Mouse (Mus musculus) v-Abl transformed pro-B cells (cell line): Measurements from ENCODE around the gene Coro2b.

ENCODE experiments used
- in situ Hi-C, 2 experiments: fragments of 400-800 bp; cut with MboI; formaldehyde crosslinking; loops; one replicate each; pipeline ENCODE4 v1.15.1; 2025; ENCODE audit not compliant: unreplicated experiment in 2 of 2

The Coro2b gene

DNA sequence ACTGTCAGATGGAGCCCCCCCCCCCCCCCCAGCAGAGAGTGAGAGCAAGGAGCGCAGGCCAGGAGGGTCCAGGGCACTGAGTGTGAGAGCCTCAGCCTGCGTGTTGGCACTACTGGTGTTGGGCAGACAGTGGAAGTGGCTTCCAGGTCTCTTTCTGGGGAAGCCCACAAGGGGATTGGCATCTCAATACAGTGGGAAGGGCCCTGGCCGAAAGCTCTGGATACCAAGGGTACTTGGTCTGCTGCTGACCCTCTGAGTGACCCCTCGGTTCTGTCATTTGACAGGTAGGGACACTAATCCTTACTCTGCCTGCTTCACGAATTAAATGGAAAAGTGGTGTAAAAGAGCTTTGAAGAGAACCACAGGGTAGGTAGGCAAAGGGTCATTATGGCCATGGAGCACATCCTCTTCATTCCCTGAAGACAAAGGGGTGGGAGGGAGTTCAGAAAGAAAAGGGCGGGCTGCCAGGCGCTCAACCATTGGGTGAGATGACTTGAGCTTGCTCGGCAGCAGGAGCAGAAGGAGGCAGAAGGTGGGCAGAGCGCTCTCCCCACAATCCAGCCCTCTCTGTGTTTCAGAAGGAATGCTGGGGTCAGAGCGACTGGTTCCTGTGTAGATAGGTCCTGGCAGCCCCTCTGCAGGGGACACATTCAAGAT lies 116.5 kb downstream of the Coro2b start:
- in situ Hi-C loops = no loop called here

GRCm38 (mm10) chr9:62418742-62419141 lies 118.1 kb downstream of the Coro2b start:
- in situ Hi-C loops = no loop called here

- in situ Hi-C loops = no loop called here
These were observed 129.3 kb downstream of the Coro2b start for GRCm38 (mm10) chr9:62407357-62408146.

DNA sequence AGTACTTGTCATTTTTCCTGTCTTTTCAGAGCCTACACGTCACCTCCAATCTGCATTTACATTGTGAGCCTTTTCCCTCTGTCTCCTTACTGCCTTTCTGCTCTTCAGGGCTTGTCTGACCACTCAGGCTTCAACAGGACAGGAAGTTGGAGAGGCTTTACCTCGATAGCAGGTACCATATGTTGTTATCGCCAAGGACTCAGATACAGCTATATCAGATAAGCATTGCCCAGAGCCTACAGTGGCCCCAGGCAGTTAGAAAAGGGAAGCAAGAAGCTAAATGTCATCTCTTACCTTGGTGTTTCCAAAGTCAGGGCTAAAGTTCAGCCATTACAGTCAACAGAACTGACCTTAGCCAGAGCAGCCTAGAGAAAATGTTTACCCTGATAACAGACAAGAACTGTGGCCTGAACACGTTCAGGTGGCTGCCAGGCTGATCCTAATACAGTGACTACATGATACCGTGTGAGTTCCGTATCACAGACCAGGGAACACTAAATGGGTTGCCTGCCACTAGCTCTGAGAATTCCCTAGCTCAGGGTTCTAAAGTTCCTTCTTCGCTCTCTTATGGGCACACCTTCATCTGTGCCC lies 130.3 kb downstream of the Coro2b start:
- in situ Hi-C loops = no loop called here

- in situ Hi-C loops = no loop called here
These were observed 135.3 kb downstream of the Coro2b start for GRCm38 (mm10) chr9:62401589-62401988.

- in situ Hi-C loops = no loop called here
These were observed 136.2 kb downstream of the Coro2b start for GRCm38 (mm10) chr9:62400531-62401170.

GRCm38 (mm10) chr9:62394163-62394562 lies 142.7 kb downstream of the Coro2b start:
- in situ Hi-C loops = loop anchor here in 1 of 2 experiments (25.0 kb wide), 1 partner anchor 143 kb away; the partner anchor contains the start of gene Coro2b

DNA sequence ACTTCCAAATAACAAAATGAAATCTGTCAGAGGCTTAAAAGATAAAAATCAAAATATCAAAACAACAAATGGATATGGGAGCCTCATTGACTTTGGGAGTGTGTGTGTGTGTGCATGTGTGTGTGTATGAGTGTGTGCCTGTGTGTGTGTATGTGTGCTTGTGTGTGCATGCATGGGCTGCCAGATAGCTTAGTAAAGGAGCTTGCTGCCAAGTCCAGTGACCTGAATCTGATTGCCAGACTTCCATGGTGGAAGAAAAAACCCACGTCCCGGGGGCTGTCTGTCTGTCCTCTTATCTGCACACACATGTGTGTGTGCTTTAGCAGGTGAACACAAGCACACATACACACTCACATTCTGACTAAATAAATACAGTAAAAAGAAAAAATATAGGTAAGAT lies 143.3 kb downstream of the Coro2b start:
- in situ Hi-C loops = loop anchor here in 1 of 2 experiments (25.0 kb wide), 1 partner anchor 144 kb away; the partner anchor contains the start of gene Coro2b

- in situ Hi-C loops = loop anchor here (10.0 to 25.0 kb wide), 2 partner anchors 148 to 165 kb away; partner anchors contain the start of gene Coro2b (in 1 of the 2)
These were observed 147.1 kb downstream of the Coro2b start for GRCm38 (mm10) chr9:62389735-62390134.

DNA sequence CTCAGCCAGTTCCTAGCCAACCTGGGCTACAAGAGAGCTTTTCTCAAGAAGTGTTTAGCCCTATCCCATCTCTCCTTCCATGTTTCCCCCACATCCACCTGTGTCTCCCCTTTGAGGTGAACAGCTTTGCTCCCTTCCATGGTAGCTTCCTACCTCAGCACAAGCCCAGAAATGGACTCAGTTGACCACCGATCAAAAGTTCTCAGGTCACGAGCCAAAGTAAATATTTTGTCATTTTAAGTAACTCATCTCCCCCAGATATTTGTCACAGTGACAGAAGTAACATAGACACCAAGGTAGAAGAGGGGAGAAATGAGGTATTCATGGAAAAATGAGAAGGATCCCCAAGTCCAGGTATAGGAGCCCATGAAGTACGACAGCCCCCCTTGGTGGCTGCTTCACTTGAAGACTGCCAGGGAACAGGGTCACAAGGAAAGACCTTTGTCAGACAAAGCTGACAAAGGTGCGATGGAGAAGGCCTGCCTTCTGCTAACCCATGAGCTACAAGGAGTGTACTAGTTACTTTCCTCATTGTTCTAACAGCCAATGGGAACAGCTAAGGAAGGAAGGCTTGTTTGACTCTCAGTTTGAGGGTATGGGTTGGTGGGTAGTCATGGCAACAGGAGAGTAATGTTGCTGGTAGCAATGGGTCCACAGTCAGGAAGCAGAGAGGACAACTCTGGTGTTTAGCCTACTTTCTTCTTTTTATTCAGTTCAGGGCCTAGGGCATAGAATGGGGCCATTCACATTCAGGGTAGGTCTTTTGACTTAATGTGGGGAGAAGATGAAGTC lies 150.9 kb downstream of the Coro2b start:
- in situ Hi-C loops = loop anchor here (10.0 to 25.0 kb wide), 2 partner anchors 151 to 169 kb away; partner anchors contain the start of gene Coro2b (in 1 of the 2)

DNA sequence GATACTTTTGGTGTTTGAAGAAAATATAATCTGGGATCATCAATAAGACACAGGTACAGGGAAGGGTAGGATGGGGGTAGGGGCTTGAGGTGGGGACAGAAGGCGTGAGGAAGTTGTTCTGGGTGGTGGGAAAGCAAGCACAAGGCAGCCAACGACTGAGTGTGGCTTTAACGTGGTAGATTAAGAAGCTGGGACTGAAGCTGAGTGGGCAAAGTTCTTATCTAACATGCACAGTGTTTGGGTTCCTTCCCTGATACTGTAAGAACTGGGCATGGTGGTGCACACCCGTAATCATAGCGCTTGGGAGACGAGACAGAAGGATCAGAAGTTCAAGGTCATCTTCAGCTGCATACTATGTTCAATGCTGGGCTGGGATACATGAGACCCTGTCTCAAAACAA lies 151.8 kb downstream of the Coro2b start:
- in situ Hi-C loops = loop anchor here (10.0 to 25.0 kb wide), 2 partner anchors 152 to 170 kb away; partner anchors contain the start of gene Coro2b (in 1 of the 2)

- in situ Hi-C loops = loop anchor here (10.0 to 25.0 kb wide), 2 partner anchors 155 to 172 kb away; partner anchors contain the start of gene Coro2b (in 1 of the 2)
These were observed 154.2 kb downstream of the Coro2b start for GRCm38 (mm10) chr9:62382519-62383084.

- in situ Hi-C loops = loop anchor here (10.0 to 25.0 kb wide), 2 partner anchors 156 to 173 kb away; partner anchors contain the start of gene Coro2b (in 1 of the 2)
These were observed 155.4 kb downstream of the Coro2b start for GRCm38 (mm10) chr9:62381402-62381913.

- in situ Hi-C loops = loop anchor here (10.0 to 25.0 kb wide), 2 partner anchors 157 to 174 kb away; partner anchors contain the start of gene Coro2b (in 1 of the 2)
These were observed 156.5 kb downstream of the Coro2b start for GRCm38 (mm10) chr9:62380351-62380750.

DNA sequence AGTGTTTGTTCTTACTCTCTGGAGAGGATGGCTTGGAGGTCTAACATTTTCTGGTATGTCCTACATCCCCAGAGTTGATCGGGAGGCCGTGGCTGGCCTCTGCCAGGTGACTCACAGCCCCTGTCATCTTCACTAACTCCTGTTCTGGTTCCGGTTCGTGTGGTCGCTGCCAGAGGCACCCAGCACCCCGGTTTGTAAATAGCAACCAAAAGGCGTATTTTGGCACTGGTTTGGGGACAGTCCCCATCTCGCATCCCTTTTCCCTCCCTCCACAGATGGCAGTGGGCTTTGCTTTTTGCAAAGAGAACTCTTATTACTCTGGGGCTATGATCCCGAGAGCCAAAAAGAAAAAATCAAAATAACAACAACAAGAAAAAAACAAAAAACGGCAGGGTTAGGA lies 158.9 kb downstream of the Coro2b start:
- in situ Hi-C loops = loop anchor here (10.0 to 25.0 kb wide), 2 partner anchors 83 to 159 kb away; partner anchors contain the start of gene Coro2b (in 1 of the 2)

GRCm38 (mm10) chr9:62374276-62374675 lies 162.6 kb downstream of the Coro2b start:
- in situ Hi-C loops = loop anchor here (5.0 to 10.0 kb wide), 2 partner anchors 77 to 79 kb away; no protein-coding TSS in a partner anchor

DNA sequence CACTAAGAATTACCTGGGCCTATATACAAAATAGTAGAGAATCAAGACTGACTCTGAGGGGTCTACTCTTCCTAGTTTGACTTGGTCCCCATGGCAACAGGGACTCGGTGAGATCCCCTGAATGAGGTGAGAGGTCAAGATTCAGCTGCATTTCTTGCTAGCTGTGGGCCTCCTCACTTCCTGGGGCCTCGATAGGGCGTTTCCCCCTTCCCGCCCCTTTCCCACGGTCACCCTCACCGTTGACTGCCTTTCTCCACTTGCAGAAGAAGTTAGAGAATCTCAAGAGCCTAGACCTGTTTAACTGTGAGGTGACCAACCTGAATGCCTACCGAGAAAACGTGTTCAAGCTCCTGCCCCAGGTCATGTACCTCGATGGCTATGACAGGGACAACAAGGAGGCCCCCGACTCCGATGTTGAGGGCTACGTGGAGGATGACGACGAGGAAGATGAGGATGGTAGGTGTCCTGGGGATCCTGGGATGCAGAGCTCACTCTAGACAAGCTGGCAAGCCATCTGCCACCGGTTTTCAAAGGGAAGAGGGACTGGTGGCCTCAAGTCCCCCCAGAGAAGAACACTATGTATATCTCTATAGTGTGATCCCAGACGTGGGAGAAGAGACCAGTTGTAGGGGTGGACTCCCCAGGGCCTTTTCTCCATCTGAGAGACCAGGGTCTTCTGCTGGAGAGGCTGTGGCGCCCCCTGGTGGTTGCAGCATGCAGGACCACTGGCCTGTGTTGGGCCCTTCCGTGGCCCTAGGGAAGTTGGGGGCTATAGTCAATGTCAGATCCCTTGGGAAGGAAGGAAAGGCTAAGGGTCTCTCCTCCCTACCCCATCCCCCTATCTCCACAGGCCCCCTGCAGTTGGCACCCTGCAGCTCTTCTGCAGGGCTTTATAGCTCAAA lies 163.4 kb downstream of the Coro2b start:
- in situ Hi-C loops = loop anchor here (5.0 to 10.0 kb wide), 2 partner anchors 76 to 79 kb away; no protein-coding TSS in a partner anchor
